Mouse (Mus musculus) liver, embryonic 13.5 days (tissue): Measurements from ENCODE around the gene Gast. TPM values are rescaled to one million over a fixed set of nuclear protein-coding genes. Genes with fewer than 3 reads are reported as not detected.
A peak's percentile ranks its signal among the peaks of the same experiment; 100 is the strongest.
"Not testable (repeated sequence)": the region's sequence is repeated elsewhere in the genome, so short reads cannot be mapped to it uniquely, and the experiment has no call there.

Experiments
- ATAC-seq: fragments of 200-750 bp; cut with Nextera tagmentation; 2 replicates; pipeline ENCODE4 v1.8.0; 2017; ENCODE audit warnings: low read depth, mild to moderate bottlenecking, moderate number of reproducible peaks, moderate library complexity
- DNase-seq: peaks from one replicate; pipeline ENCODE4 v3.0.0; 2022
- H3K27ac ChIP-seq: fragments of 300-500 bp; sonication (generic); 2 replicates; pipeline ENCODE4 v1.5.1; 2015; ENCODE audit warnings: moderate library complexity, mild to moderate bottlenecking, inconsistent platforms
- H3K27me3 ChIP-seq: fragments of 300-500 bp; sonication (generic); 2 replicates; pipeline ENCODE4 v1.6.1; 2015; ENCODE audit warnings: mild to moderate bottlenecking, inconsistent platforms
- H3K36me3 ChIP-seq: fragments of 300-500 bp; sonication (generic); 2 replicates; pipeline ENCODE4 v1.6.1; 2015; ENCODE audit warnings: mild to moderate bottlenecking, inconsistent platforms
- H3K4me1 ChIP-seq: fragments of 300-500 bp; sonication (generic); replicated peaks from 2 replicates; pipeline ENCODE4 v1.6.1; 2015; ENCODE audit warnings: inconsistent platforms
- H3K4me2 ChIP-seq: fragments of 300-500 bp; sonication (generic); 2 replicates; pipeline ENCODE4 v1.6.1; 2015; ENCODE audit warnings: inconsistent platforms, mild to moderate bottlenecking, moderate library complexity
- H3K4me3 ChIP-seq: fragments of 300-500 bp; sonication (generic); replicated peaks from 2 replicates; pipeline ENCODE4 v1.5.1; 2015; ENCODE audit warnings: mild to moderate bottlenecking, inconsistent platforms
- H3K9ac ChIP-seq: fragments of 300-500 bp; sonication (generic); 2 replicates; pipeline ENCODE4 v1.6.1; 2015; ENCODE audit warnings: mild to moderate bottlenecking, inconsistent platforms
- H3K9me3 ChIP-seq: fragments of 300-500 bp; sonication (generic); replicated peaks from 2 replicates; pipeline ENCODE4 v1.6.1; 2016; ENCODE audit warnings: inconsistent platforms
- WGBS: fragments of 180-500 bp; shearing (Covaris S2); methylation state at CpG from one replicate; pipeline ENCODE4 v1.1.7; 2015; ENCODE audit not compliant: insufficient replicate concordance; 5-methylcytosine and 5-hydroxymethylcytosine counted together
- polyA plus RNA-seq: library from polyadenylated mRNA; unstranded; fragments of >200 nt; fragmentation: Nextera tagmentation; extraction: Ambion mirVana; gene quantifications from 2 replicates; pipeline ENCODE4 v1.2.1, GENCODE M21; 2015

Gene Gast
- polyA plus RNA-seq, 1 experiment from 2014 or later: not detected

- ATAC-seq, DNase-seq, H3K27me3 ChIP-seq, H3K9me3 ChIP-seq: not testable (repeated sequence)
- Histone ChIP-seq H3K36me3 (peaks cover 25% of the 10 kb centered on the region), H3K27ac (peak overlapping the region; percentile 98), H3K9ac (peak overlapping the region; percentile 98), H3K4me3 (peak overlapping the region; percentile 85), H3K4me1 (peaks cover 37% of the 10 kb centered on the region), H3K4me2 (peak overlapping the region; percentile 82)
- 11% methylated on average over 11 of the region's 11 CpGs for WGBS
Observed at GRCm38 (mm10) chr11:100320701-100321410, 13.4 kb upstream of the Gast start.

GRCm38 (mm10) chr11:100321479-100322305 is 12.5 kb upstream of the Gast start:
- peaks cover 37% of the 10 kb centered on the region for H3K4me1 ChIP-seq
- peaks cover 25% of the 10 kb centered on the region for H3K36me3 ChIP-seq
- 74% methylated on average over 7 of the region's 7 CpGs for WGBS
- H3K4me3 ChIP-seq: peak overlapping the region; percentile 29
- not testable (repeated sequence) for DNase-seq, ATAC-seq, H3K27me3 ChIP-seq, H3K9me3 ChIP-seq
- peak overlapping the region; percentile 98 for H3K27ac ChIP-seq
- peak overlapping the region; percentile 82 for H3K4me2 ChIP-seq
- H3K9ac ChIP-seq: peak overlapping the region; percentile 37; the same call in 1 of the 2 replicates

- no peak for ATAC-seq
- Histone ChIP-seq H3K27ac (peak overlapping the region; percentile 98), H3K4me3 (peak overlapping the region; percentile 29; the same call in 1 of the 2 replicates), H3K9ac (no peak overlapping the region), H3K27me3 (no peaks in the 10 kb centered on the region), H3K4me2 (no peak overlapping the region), H3K36me3 (peaks cover 25% of the 10 kb centered on the region), H3K9me3 (no peaks in the 10 kb centered on the region), H3K4me1 (peaks cover 29% of the 10 kb centered on the region)
- 52% methylated on average over 3 of the region's 3 CpGs for WGBS
- no peak for DNase-seq
Observed at GRCm38 (mm10) chr11:100322591-100323258, 11.5 kb upstream of the Gast start.

- Histone ChIP-seq H3K27me3 (no peaks in the 10 kb centered on the region), H3K9me3 (no peaks in the 10 kb centered on the region), H3K9ac (no peak overlapping the region), H3K4me3 (no peak overlapping the region), H3K27ac (no peak overlapping the region), H3K4me1 (peaks cover 20% of the 10 kb centered on the region), H3K4me2 (no peak overlapping the region), H3K36me3 (peaks cover 25% of the 10 kb centered on the region)
- peak; percentile 52 for DNase-seq
- 7% methylated on average over 3 of the region's 3 CpGs for WGBS
- no peak for ATAC-seq
Observed at GRCm38 (mm10) chr11:100323578-100323977, 10.6 kb upstream of the Gast start.

- Histone ChIP-seq H3K4me1 (peaks cover 14% of the 10 kb centered on the region), H3K36me3 (peaks cover 25% of the 10 kb centered on the region), H3K27ac (no peak overlapping the region), H3K9ac (no peak overlapping the region), H3K4me3 (no peak overlapping the region), H3K27me3 (no peaks in the 10 kb centered on the region), H3K9me3 (no peaks in the 10 kb centered on the region), H3K4me2 (no peak overlapping the region)
- WGBS: 66% methylated on average over 11 of the region's 11 CpGs
- ATAC-seq: no peak
- DNase-seq: no peak
Observed at GRCm38 (mm10) chr11:100325062-100325629, 9.1 kb upstream of the Gast start.

- H3K9ac ChIP-seq: no peak overlapping the region
- H3K27ac ChIP-seq: no peak overlapping the region
- peaks cover 1% of the 10 kb centered on the region; the same call in 1 of the 2 replicates for H3K4me1 ChIP-seq
- WGBS: 69% methylated on average over 11 of the region's 11 CpGs
- H3K4me2 ChIP-seq: no peak overlapping the region
- H3K4me3 ChIP-seq: no peak overlapping the region
- no peaks in the 10 kb centered on the region for H3K27me3 ChIP-seq
- DNase-seq (no peak), ATAC-seq (no peak)
- H3K9me3 ChIP-seq: no peaks in the 10 kb centered on the region
- peaks cover 6% of the 10 kb centered on the region for H3K36me3 ChIP-seq
Observed at GRCm38 (mm10) chr11:100327316-100327715, 6.9 kb upstream of the Gast start.

GRCm38 (mm10) chr11:100327761-100328160 is 6.4 kb upstream of the Gast start:
- DNase-seq (no peak), ATAC-seq (no peak)
- no peaks in the 10 kb centered on the region for H3K9me3 ChIP-seq
- no peak overlapping the region for H3K27ac ChIP-seq
- no peak overlapping the region for H3K9ac ChIP-seq
- no peaks in the 10 kb centered on the region; the same call in 1 of the 2 replicates for H3K4me1 ChIP-seq
- no peaks in the 10 kb centered on the region for H3K27me3 ChIP-seq
- 53% methylated on average over 6 of the region's 6 CpGs for WGBS
- H3K4me3 ChIP-seq: no peak overlapping the region
- no peak overlapping the region for H3K4me2 ChIP-seq
- peaks cover 1% of the 10 kb centered on the region for H3K36me3 ChIP-seq

GRCm38 (mm10) chr11:100330235-100330634 is 4.0 kb upstream of the Gast start:
- WGBS: 53% methylated on average over 16 of the region's 16 CpGs
- H3K4me3 ChIP-seq: no peak overlapping the region
- H3K27ac ChIP-seq: no peak overlapping the region
- no peaks in the 10 kb centered on the region for H3K36me3 ChIP-seq
- H3K9ac ChIP-seq: no peak overlapping the region
- ATAC-seq: no peak
- no peak for DNase-seq
- no peak overlapping the region for H3K4me2 ChIP-seq
- H3K27me3 ChIP-seq: 0 out of 2 replicates have a peak, but pooled peaks cover 3% of the 10 kb centered on the region
- no peaks in the 10 kb centered on the region for H3K9me3 ChIP-seq
- no peaks in the 10 kb centered on the region; the same call in 1 of the 2 replicates for H3K4me1 ChIP-seq

GRCm38 (mm10) chr11:100330816-100331375 is 3.3 kb upstream of the Gast start:
- WGBS: 53% methylated on average over 8 of the region's 8 CpGs
- H3K27me3 ChIP-seq, H3K9ac ChIP-seq, H3K9me3 ChIP-seq, H3K4me2 ChIP-seq, H3K4me3 ChIP-seq, ATAC-seq, H3K4me1 ChIP-seq, DNase-seq, H3K36me3 ChIP-seq, H3K27ac ChIP-seq: not testable (repeated sequence)

- Histone ChIP-seq H3K9me3 (no peaks in the 10 kb centered on the region), H3K9ac (no peak overlapping the region), H3K4me2 (no peak overlapping the region), H3K36me3 (no peaks in the 10 kb centered on the region), H3K4me3 (no peak overlapping the region), H3K4me1 (no peaks in the 10 kb centered on the region; the same call in 1 of the 2 replicates), H3K27ac (no peak overlapping the region), H3K27me3 (0 out of 2 replicates have a peak, but pooled peaks cover 3% of the 10 kb centered on the region)
- 59% methylated on average over 9 of the region's 9 CpGs for WGBS
- ATAC-seq: no peak
- no peak for DNase-seq
Observed at GRCm38 (mm10) chr11:100332766-100333515, 1.3 kb upstream of the Gast start.
